9 mouse cellular contexts compared by ENCODE assay signal in genomic region chr12:79131178-79131675, GRCm38 (mm10). TPM values are rescaled to one million over a fixed set of nuclear protein-coding genes. Genes with fewer than 3 reads are reported as not detected.
A peak's percentile ranks its signal among the peaks of the same experiment; 100 is the strongest.
DNase-seq lines count a peak whose midpoint lies in the region; ATAC-seq and TF ChIP-seq lines count a peak whose summit lies in the region.
"Had no signal": no experiment of that assay in that cellular context is flagged by ENCODE, and none has a peak within 500 bp of the region (broad histone marks: within the 10 kb centered on the region; RNA-seq: fewer than 3 reads in every experiment).

No protein-coding gene starts in this region.

- WGBS in intestine, postnatal 0 days = 2% methylated on average over 22 of the region's 22 CpGs
- under 1% methylated on average over 22 of the region's 22 CpGs for WGBS in neural tube, embryonic 14.5 days

- peaks cover 30% of the 10 kb centered on the region for H3K27me3 ChIP-seq in intestine, postnatal 0 days (replicated peaks; ENCODE audit: control insufficient read depth, insufficient read depth, low read length)
- peaks cover 6% of the 10 kb centered on the region for H3K27me3 ChIP-seq in neural tube, embryonic 14.5 days (ENCODE audit: control insufficient read depth, insufficient read depth, low read length)

- H3K36me3 ChIP-seq in intestine, postnatal 0 days (ENCODE audit: control insufficient read depth, insufficient read depth) = no peaks in the 10 kb centered on the region
- H3K36me3 ChIP-seq in neural tube, embryonic 14.5 days (ENCODE audit: control insufficient read depth, insufficient read depth, low read length) = no peaks in the 10 kb centered on the region

- TF ChIP-seq CTCF in gastrocnemius, adult 2 months (IDR thresholded peaks at IDR 0.05) = no peak
- no peak for TF ChIP-seq CTCF in intestine, postnatal 0 days (IDR thresholded peaks at IDR 0.05; ENCODE audit: low read depth)

- ATAC-seq in intestine, postnatal 0 days = no peak
- ATAC-seq in neural tube, embryonic 14.5 days (ENCODE audit: low read depth) = no peak

- no peak for DNase-seq in gastrocnemius, adult 2 months
- DNase-seq in gastrocnemius, adult 18-20 months (ENCODE audit: low spot score) = no peak
- DNase-seq in thymus, postnatal 0 days (ENCODE audit: low spot score) = peak; percentile 5
- DNase-seq in thymus, adult 18-20 months = no peak
- no peak for DNase-seq in urinary bladder, adult 18-20 months (ENCODE audit: low spot score in 2 of 2)
- no peak for DNase-seq in spleen, postnatal 14 days (ENCODE audit: low spot score in 2 of 2)

- peak overlapping the region; percentile 80 for H3K4me2 ChIP-seq in intestine, postnatal 0 days (replicated peaks; ENCODE audit: low read depth)
- H3K4me2 ChIP-seq in neural tube, embryonic 14.5 days (ENCODE audit: low read depth, low read length) = peak overlapping the region; percentile 71

- no peak overlapping the region for H3K27ac ChIP-seq in gastrocnemius, adult 2 months
- H3K27ac ChIP-seq in intestine, postnatal 0 days (ENCODE audit: low read depth, low read length) = no peak overlapping the region
- H3K27ac ChIP-seq in neural tube, embryonic 14.5 days (ENCODE audit: low read depth, low read length) = peak overlapping the region; percentile 34; the same call in 1 of the 2 replicates

- H3K4me1 ChIP-seq in intestine, postnatal 0 days (replicated peaks; ENCODE audit: control insufficient read depth, insufficient read depth, low read length) = peaks cover 6% of the 10 kb centered on the region; the same call in 1 of the 2 replicates
- 0 out of 2 replicates have a peak, but pooled peaks cover 5% of the 10 kb centered on the region for H3K4me1 ChIP-seq in neural tube, embryonic 14.5 days (ENCODE audit: control insufficient read depth, insufficient read depth, low read length)

- peak overlapping the region; percentile 64 for H3K4me3 ChIP-seq in gastrocnemius, adult 2 months
- peak overlapping the region; percentile 41 for H3K4me3 ChIP-seq in intestine, postnatal 0 days (ENCODE audit: low read depth, low read length)
- peak overlapping the region; percentile 45 for H3K4me3 ChIP-seq in neural tube, embryonic 14.5 days (ENCODE audit: low read depth, low read length)

- intact Hi-C loops in gastrocnemius, adult 2 months (cut with DNase I) = no loop called here

- no peak overlapping the region for H3K9ac ChIP-seq in intestine, postnatal 0 days (ENCODE audit: low read depth, low read length)
- H3K9ac ChIP-seq in neural tube, embryonic 14.5 days (replicated peaks; ENCODE audit: low read depth, low read length) = peak overlapping the region; percentile 51

- no peaks in the 10 kb centered on the region for H3K9me3 ChIP-seq in intestine, postnatal 0 days (ENCODE audit: control insufficient read depth)
- H3K9me3 ChIP-seq in neural tube, embryonic 14.5 days (ENCODE audit: control insufficient read depth, low read length) = no peaks in the 10 kb centered on the region

RNA-seq across cellular contexts. Expression of gene Arg2, which starts 0.7 kb away (rescaled TPM):
- not detected for total RNA-seq in gastrocnemius, adult 2 months (2021)
- not detected for total RNA-seq in gastrocnemius, adult 18-20 months (2021)
- 4.0 and 4.3 TPM in 2 replicates for polyA plus RNA-seq in thymus, postnatal 0 days (2015; fragmentation: Nextera tagmentation; extraction: Ambion mirVana)
- polyA plus RNA-seq in intestine, postnatal 0 days (2015; fragmentation: Nextera tagmentation; extraction: Ambion mirVana) = 1.0 TPM in 2 replicates
- 35.5 and 36.1 TPM in 2 replicates for polyA plus RNA-seq in neural tube, embryonic 14.5 days (2014; fragmentation: Nextera tagmentation; extraction: Ambion mirVana)
- total RNA-seq: MEL had no signal

RNA-seq across cellular contexts. Expression of gene Vti1b, which starts 41.2 kb away (rescaled TPM):
- total RNA-seq in gastrocnemius, adult 2 months (2021) = 10 to 100 TPM; 72.1 to 88.9 TPM
- 10 to 100 TPM; 83.3 to 97.1 TPM for total RNA-seq in gastrocnemius, adult 18-20 months (2021)
- 82.7 and 90.8 TPM in 2 replicates for polyA plus RNA-seq in thymus, postnatal 0 days (2015; fragmentation: Nextera tagmentation; extraction: Ambion mirVana)
- polyA plus RNA-seq in intestine, postnatal 0 days (2015; fragmentation: Nextera tagmentation; extraction: Ambion mirVana) = 142 and 144 TPM in 2 replicates
- polyA plus RNA-seq in neural tube, embryonic 14.5 days (2014; fragmentation: Nextera tagmentation; extraction: Ambion mirVana) = 180 and 202 TPM in 2 replicates

RNA-seq across cellular contexts. Expression of gene Pigh, which starts 41.8 kb away (rescaled TPM):
- total RNA-seq in gastrocnemius, adult 2 months (2021) = 1 to 10 TPM; 2.0 to 2.3 TPM
- total RNA-seq in gastrocnemius, adult 18-20 months (2021) = 1 to 10 TPM; 1.7 to 2.4 TPM
- 18.0 and 19.5 TPM in 2 replicates for polyA plus RNA-seq in thymus, postnatal 0 days (2015; fragmentation: Nextera tagmentation; extraction: Ambion mirVana)
- 18.2 and 20.9 TPM in 2 replicates for polyA plus RNA-seq in intestine, postnatal 0 days (2015; fragmentation: Nextera tagmentation; extraction: Ambion mirVana)
- 19.6 and 21.3 TPM in 2 replicates for polyA plus RNA-seq in neural tube, embryonic 14.5 days (2014; fragmentation: Nextera tagmentation; extraction: Ambion mirVana)
